Mouse (Mus musculus) lung, postnatal 10 days (tissue): ENCODE measurements around the gene Hoxa6.

Source experiments
- DNase-seq: peaks from one replicate; pipeline ENCODE4 v3.0.0; 2021

Hoxa6 gene

DNA sequence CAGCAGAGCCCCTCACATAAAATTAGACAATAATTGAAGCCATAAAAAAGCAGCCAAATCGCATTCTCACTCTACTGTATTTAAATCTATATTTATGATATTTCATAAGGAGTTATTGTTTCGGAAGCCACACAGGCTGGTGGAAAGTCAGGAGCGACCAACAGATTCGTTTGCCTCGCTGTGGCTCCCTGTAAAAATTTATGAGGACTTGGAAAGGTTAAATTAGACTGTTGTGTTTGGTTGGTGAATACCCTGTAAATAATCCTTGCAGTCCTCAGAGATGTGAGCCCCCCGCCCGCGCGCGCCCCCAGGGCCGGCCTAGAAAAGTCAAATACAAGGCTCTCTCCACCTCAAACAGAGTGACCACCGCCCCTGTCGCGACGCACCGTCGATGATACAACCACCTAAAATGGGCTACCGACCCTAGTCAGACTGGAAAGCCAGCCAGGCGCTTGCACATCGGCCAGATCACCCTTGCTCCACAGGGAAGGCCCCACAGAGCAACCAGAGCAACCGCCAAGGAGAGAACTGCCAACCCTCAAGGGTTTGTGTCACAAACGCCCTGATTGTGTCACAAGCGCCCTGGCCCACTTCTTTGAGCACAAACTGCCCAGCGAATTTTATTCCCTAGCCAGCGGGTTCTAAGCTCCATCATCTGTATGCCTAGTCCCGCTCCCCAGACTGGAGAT is 18.2 kb upstream of the Hoxa6 start:
- DNase-seq, result no peak

DNA sequence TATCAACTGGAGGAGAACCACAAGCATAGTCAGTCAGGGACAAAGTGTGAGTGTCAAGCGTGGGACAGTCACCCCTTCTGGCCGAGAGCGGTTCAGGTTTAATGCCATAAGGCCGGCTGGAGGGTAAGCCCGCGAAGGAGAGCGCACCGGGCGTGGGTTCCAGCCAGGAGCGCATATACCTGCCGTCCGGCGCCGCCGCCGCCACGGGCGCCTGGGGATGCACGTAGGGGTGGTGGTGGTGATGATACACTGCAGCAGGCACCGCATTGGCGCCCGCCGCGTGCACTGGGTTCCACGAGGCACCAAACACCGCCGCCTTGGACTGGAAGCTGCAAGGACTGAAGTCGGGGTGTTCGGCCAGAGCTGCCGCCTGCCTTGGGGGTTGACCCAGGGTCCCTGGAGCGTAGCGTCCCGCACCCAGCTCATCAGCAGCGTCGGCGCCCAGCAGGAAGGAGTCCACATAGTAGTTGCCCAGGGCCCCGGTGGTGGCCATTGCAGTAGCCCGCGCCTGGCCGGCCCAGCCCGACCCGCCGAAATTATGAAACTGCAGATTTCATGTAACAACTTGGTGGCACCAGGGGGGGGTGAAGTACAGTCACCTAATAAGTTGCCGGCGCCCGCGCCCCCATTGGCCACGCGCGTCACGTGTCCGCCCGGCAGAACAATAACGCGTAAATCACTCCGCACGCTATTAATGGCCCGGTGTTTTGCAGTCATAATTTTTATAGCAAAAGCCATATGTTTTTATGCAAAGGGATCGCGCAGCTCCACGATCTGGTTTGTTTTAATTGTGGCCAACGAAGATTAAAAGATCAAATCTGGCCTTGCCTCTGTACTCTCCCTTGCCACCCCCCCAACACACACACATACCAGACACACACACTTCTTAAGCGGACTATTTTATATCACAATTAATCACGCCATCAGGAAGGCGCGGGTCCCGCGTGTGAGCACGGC is 17.4 kb upstream of the Hoxa6 start:
- no peak for DNase-seq

DNA sequence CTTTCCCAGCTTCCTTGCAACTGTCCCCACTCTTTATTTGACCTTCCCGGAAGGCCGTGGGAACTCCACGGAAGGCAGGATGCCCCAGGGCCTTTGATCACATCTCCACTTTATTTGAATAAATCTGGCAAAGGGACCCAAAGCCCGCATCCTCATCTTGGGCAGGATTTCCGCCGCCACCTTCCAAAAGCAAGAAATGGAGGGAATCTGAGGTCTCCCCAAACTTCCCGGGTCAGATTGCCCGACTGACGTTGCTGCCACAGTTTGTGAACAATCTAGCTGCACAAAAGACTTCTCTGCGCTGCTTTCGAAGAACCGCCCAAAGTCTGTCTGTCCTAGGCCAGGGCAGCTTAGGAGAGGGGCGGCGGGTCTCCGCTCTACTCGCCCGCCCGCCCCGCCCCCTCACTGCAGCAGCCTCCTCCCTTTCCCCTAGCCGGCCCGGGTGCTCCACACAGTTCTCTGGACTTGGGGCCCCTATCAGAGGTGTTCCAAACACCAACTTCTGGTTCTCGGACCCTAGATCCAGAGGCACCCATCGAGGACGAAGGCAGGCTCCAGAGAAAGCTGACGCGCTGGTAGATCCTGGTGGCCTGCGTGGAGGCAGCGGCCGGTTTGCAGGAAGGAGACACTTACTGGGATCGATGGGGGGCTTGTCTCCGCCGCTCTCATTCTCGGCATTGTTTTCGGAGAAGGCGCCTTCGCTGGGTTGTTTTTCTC is 16.5 kb upstream of the Hoxa6 start:
- DNase-seq, result no peak

DNA sequence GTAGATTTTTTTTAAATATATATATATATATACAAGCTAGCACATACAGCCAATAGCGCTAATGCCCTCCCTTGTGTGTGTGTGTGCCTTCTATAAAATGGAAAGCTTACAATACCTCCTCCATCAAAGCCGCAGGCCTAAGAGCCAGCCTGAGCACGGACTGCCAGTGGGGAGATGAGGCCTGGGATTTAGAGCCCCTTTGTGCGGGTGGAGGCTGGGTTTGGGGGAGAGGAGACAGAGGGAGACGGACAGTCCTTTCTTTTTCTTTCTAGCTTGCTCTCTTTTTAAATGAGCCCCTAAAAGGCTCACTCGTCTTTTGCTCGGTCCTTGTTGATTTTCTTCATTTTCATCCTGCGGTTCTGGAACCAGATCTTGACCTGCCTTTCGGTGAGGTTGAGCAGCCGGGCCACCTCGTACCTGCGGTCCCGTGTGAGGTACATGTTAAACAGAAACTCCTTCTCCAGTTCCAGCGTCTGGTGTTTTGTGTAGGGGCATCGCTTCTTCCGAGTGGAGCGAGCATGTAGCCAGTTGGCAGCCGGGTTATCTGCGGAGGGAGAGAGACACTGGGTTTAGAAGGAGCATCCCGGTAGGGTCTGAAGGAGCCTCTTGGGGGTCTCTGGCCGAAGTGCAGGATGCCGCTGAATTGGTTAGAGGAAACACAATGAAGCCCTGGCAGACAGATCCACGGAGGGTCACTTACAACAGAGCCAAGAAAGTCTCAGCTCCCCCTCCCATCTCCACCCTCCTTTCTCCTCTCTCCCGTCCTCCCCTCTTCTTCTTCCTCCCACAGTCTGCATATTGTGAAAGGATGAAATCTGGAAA is 15.6 kb upstream of the Hoxa6 start:
- DNase-seq, result no peak

DNA sequence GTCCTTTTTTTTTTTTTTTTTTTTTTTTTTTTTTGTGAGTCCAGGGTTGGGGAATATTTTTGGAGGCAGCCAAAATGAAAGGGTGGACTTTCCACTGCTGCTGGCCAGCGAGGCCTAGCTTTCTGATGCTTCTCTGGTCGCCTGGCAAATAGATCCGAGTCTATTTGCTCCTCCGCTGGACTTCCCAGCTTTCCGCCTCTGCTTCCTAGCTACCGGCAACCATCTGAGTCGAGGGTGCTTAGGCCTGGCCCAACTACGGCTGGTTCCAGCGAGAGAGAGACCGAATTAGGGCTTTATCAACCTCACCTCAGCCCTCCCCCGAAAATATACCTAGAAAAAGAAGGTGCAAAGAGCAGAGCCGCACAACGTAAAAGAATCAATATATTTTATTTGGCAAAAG is 14.2 kb upstream of the Hoxa6 start:
- no peak for DNase-seq

DNA sequence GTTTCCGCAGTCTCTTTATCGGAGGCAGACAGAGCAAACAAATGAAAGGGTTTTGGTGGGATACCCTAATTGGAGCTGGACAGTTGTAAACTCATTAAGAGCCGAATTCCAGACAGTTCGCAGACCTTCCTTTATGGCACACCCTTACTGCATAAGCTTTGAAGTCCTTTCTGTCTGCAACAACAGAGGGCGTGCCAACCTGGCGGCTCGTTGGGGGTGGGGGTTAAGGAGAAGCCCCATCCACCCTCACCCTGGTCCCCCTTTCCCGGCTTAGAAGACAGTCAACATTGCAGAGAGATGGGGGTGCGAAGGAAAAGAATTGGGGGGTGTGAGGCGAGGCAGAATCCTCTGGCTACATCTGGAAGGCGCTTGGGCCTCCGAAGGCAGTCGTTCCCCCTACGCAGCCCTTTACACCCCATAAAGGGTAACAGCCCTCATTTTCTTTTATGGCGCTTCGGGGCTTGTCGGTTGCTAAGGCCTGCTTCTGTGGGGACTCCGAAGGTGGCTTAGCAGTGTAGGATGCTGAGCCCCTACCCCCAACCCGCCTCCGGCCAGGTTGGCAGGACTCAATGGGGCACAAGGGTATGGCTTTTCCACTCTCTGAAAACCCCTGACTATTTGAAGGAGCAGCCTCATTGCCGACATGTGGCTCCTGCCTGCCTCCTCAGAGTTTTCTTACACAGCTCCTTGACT is 13.6 kb upstream of the Hoxa6 start:
- no peak for DNase-seq

DNA sequence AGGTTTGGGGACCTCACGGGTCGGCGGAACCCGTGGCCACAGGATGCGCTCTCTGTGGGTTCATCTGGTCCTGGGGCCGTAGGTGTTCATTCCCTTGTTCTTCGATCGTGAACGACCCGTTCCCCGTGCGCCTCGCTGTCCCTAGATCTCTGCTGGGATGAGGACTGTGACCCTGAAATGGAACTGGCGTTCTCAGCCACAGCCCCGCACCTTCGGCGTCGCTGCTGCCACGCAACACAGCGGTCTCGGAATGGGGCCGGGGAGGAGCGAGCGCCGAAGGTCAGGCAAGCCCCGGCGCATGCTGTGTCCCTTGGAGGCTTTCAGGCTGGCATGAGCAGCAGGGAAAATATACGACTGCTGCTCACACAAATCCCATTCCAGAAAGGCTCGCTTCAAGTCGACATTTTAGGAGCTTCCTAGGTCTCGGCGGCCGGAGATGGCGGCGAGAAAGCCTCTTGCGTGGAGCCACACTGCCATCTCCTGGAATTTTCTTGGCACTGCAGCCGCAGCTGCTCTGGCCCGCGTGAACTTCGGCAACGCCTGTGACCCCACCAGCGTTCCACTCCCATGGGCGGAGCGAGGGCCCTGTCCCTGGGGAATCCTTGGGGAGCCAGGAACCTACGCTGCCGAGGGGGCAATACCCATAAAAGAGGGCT is 12.9 kb upstream of the Hoxa6 start, which contains the start of gene Hoxa7:
Gene Hoxa7, minus strand, starts transcription at position 518 of the 656 bp plus-strand sequence.
- DNase-seq, result peak; percentile 90

DNA sequence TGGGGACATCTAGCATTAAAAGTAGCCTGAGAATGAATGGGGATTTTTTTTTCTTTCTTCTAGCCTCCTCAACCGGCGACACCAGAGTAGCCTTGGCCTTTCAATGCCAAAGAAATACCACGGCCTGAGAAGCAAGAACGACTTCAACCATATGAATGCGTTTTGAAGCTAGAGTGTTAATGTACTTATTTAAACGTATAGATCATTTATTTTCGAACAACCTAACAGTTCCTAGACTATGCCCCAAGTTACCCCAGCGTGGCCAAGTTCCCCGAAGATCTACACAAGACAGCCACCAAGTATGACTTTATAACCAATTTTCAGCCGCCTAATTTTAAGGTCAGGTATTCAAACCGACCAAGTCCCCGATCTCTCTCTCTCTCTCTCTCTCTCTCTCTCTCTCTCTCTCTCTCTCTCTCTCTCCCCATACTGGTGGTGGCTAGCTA is 12.4 kb upstream of the Hoxa6 start:
- no peak for DNase-seq

DNA sequence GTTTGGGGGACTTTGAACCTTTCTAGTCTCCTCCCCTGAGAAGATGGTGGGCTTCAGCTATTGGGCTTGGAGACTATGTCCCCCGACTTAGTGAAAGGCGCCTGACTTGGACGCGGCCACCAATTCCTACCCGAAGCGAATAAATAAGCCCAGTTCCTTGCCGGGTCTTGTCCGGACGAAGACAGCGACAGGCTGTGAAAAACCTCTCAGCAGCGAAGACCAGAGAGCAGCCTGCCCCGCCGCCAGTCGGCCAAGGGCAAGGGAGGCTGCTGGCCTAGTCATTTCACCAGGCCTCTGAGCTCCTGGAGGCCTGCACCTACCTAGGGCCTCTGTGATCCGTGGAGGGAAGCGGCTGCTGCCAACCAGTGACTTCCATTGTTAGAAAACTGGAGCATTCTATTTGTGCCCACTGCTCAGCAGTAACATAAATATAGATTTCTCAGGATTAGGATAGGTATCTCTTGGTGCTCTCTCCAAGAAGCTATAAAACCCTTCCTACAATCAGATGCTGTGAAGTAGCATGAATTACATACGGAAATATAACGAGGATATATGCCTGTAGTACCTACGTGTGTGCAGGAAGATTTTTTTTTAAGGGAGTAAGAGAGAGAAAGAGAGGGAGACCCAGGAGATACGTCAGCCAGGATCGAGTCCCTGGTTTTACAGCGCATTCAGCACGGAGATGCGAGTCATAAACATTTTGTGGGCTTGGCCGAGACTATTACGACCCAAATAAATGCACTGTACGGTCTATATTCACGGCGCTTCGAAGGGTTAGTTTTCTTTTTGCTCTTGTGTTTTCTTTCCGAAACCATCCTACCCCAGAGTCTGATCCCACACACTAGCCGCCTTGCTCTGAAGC is 11.7 kb upstream of the Hoxa6 start:
- DNase-seq, result no peak

DNA sequence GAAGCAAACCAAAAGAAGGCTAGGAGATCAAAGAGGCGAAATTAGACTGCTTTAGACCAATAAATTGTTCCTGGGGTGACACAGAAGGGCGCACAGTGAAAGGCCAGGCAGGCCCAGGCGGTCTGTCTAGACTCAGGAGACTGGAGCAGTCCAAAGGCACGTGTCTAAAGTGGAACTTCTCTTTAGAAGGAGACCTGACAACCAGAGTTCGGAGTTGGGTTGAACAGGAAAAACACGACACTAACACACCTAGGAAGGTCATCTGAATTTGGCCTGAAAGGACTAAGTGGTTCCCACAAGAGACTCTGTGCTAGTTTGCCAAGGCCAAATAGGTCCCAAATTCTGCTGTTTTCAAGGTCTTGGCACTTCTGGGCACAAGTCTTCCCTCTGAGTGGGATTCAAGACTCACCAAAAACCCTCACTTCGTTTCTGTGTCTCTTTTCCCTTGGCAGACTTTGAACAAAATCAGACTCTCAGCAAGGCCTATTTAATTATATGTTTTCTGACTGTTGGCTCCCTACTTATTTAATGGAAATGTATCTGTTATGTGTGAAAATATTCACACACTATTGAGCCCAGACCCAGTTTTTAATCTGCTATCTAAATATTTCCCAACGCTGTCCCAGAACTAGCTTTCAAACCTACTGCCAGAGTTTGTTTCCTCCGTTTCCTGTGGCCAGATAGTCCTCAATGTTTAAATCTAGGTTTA is 10.9 kb upstream of the Hoxa6 start:
- DNase-seq, result no peak

DNA sequence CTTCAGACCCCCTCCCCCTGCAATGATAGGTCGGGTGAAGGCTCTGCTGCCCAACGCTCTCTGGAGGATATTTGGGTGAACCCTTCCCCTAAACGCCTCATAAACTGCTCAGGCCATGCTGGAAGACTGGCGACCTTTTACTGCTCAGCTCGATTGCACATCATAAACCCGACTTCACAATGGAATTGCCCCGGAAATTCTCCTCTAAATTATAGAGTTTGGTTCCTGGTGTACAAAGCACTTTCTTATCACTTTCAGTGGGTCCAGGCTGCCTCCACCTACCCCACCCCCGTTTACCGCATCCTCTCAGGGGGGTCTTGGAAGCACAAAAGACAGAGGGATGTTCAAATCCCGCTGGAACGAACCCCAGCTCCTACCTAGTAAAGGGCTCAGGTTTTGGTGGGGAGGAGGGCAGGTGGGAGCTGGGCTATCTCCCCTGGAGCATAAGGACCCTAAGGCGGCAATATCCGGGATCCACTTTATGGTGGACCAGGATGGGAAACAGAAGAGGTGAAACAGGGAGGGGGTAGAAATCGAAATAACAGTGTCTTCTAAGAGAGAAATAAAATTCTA is 10.2 kb upstream of the Hoxa6 start:
- DNase-seq, result no peak

DNA sequence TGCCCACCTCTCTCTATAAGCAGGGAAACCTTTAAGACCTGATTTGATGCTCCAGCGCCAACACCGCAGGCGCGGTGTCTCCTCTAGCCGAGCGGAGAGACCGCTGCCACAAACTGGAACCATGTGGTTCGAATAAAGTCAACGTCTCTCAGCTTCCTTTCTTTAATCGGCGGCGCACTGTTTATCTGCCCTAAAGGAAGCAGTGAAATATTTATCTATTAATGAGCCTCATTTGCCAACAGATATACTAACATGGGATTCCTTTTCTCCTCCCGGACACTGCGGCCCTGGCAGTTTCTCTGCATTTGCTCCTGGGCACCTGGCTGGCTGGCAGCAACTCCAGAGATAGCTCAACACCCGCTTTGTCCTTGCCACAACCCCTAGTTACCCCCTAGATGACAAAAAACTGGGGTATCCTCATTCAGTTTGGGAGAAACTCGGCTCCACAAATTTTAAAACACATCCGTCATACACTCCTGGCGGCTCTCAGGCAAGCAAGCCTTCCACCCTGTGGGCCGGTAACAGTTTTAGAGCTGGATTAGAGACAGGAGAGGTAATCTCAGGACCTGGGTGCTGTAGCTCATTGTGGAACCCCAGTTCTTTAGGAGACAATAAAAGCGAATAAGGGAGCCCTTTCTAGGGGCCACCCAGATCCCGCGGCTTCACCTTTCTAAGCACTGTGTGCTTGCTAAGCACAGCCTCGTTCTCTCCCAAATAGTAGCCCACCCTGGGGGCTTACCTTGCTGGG is 9.5 kb upstream of the Hoxa6 start:
- DNase-seq, result no peak

DNA sequence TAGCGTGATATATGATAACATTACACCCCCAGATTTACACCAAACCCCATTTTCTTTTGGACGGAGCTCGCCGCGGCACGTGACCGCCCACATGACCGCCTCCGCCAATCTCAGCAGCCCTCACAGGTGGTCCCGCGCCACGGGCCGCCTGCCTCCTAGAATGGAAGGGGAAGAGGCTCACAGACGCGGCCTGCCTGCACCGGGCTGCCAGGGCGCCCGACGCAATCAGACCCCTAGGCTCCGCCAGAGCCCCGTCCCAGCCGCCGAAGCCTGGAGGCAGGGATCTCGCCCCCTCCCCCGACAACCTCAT is 8.9 kb upstream of the Hoxa6 start:
- peak; percentile 79 for DNase-seq

DNA sequence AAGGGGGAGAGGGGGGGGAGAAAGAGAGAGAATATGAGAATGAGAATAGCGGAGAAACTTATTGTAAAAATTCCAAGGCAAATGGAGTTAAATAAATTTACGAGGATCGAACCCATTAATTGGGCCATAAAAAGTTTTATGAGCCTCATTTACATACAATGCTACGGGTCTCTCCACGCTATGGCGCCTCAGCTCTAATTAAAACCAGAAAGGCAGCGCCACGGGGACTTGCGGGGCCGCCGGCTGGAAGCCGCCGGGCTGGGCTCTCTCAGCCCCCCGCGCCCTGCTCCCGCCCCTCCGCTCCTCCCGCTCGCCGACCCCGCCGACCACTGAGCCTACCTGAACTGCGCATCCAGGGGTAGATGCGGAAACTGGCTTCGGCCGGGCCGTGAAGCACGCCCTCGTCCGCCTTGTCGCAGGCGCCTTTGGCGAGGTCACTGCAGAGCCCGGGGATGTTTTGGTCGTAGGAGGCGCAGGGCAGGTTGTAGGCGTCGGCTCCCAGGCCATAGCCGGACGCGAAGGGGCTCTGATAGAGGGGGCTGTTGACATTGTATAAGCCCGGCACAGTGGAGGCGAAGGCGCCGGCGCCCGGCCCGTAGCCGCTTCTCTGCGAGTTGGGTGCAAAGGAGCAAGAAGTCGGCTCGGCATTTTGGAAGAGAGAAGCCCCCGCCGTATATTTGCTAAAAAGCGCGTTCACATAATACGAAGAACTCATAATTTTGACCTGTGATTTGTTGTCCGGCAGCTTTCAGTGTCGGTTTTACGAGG is 8.4 kb upstream of the Hoxa6 start:
- no peak for DNase-seq

DNA sequence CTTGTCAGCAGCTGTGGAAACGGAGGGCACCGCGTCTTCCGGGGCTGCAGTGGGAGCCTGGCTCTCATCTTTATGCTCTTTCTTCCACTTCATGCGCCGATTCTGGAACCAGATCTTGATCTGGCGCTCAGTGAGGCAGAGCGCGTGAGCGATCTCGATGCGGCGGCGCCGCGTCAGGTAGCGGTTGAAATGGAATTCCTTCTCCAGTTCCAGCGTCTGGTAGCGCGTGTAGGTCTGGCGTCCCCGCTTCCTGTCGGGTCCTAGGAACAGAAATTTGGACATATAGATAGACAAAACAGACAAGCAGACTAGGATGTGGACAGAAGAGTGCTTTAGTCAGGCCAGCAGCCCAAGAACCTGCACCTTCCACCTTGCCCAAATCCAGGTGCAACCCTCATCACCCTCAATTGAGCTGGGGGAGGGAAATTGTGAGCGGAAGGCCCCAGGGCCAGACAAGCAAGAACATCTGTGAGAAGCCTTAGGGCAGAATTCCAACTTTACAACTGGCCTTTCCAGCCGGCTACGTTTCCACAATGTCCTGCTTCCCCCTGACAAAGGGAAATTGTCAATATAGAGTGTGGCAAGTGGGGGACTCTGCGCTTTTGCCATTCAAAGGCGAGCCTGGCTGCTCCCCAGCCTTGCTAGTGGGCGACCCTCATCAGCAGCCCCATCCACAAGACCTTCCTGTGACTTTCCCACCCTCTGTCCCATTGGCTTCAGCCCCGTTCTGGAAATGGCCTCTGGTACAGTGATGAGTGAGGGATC is 7.4 kb upstream of the Hoxa6 start:
- no peak for DNase-seq

DNA sequence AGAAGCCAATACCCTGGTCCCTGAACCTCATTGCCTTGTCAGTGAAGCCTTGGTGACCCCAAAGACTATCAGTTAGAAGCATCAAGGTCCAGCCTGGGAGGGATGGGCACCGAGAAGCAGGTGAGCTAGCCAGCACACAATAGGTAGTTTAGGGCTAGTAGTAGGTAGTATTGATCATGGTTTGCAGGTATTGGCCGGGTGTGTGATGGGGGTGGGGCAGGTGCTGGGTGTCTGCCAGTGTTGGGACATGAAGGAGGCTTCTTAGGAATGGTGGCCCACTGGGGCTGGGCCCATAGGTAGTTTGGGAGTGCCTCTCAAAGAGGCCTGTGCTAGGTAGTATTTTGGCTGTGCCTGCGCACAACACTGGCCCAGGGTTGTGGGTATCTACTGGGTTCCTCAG is 6.5 kb upstream of the Hoxa6 start:
- no peak for DNase-seq

DNA sequence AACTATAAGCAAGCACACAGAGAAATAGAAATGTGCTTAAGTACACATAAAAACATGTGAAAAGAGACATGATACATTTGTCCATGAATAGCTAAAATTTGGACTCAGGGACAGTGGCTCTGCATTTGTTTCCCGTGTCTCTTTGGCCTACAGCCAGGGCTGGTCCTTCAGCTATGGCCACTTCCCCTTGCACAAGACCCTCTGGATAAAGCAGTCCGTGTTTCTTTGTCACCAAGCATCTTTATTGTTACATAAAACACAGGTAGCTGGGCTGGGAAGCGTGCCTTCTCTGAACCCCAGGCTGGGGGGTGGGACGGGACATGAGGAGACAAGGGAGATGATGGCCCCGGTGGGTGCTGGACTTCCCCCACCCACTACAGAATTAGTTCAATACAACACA is 5.7 kb upstream of the Hoxa6 start:
- DNase-seq, result no peak
